Mouse (Mus musculus) c-Kit-positive CD71-negative TER-119-negative erythroid progenitor cells, embryonic 14.5 days (primary cell): ENCODE results near the gene Gm21885.
A peak's percentile ranks its signal among the peaks of the same experiment; 100 is the strongest.

Experiments
- DNase-seq: peaks from one replicate; pipeline ENCODE4 v3.0.0-alpha.2; 2013; ENCODE audit warnings: low read depth

Gene Gm21885

GRCm38 (mm10) chr11:94320969-94321930 is 39.6 kb downstream of the Gm21885 start:
- no peak for DNase-seq

- peak; percentile 88 for DNase-seq
These were observed 40.3 kb downstream of the Gm21885 start, which contains the start of gene Luc7l3 for GRCm38 (mm10) chr11:94321931-94322400. TSS of gene Luc7l3 (minus strand) at chr11:94321988.

- DNase-seq, result no peak
These were observed 41.0 kb downstream of the Gm21885 start for GRCm38 (mm10) chr11:94322636-94323035.

DNA sequence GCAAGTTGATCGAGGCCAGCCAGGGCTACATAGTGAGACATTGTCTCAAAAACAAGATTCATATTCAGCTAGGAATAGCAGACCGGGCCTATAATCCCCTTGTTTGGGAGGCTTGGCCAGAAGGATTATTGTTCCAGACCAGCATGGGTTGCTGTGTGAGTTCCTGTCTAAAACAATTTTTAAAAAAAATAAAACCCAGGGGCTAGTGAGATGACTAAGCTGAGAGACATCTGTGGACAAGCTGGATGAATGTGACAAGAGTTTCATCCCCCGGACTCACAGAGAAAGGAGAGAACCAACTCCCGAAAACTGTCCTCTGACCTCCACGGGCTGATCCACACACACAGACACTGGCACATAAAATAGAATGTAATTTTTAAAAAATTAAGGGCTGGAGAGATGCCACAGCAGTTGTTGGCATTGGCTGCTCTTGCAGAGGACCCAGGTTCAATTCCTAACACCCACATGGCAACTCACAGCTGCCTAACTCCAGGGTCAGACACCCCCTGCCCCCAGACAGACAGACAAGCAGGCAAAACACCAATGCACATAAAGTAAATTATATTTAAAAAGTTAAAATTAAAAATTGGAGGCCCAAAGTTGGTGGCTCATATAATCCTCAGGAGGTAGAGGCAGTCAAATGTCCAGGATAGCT is 41.7 kb downstream of the Gm21885 start:
- DNase-seq, result no peak

DNA sequence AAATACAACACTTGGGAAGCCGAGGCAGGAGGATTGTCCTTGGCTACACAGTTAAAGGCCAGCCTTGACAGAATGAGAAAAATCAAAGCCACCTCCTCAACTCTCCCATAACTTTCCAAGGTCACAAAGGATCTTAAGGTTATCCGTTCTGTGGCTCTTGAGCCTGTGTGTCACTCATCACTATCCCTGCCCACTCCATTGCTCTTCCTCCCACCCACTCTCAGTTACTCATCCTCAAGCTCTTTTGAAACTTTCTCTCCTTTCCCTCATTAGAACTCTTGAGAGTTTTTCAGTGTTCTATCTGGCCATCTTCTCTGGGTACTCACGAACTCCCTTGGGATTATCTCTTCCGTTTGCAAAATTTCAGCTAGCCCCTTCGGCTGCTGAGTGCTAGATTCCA is 42.9 kb downstream of the Gm21885 start:
- no peak for DNase-seq

GRCm38 (mm10) chr11:94326961-94327411 is 45.3 kb downstream of the Gm21885 start:
- no peak for DNase-seq

DNA sequence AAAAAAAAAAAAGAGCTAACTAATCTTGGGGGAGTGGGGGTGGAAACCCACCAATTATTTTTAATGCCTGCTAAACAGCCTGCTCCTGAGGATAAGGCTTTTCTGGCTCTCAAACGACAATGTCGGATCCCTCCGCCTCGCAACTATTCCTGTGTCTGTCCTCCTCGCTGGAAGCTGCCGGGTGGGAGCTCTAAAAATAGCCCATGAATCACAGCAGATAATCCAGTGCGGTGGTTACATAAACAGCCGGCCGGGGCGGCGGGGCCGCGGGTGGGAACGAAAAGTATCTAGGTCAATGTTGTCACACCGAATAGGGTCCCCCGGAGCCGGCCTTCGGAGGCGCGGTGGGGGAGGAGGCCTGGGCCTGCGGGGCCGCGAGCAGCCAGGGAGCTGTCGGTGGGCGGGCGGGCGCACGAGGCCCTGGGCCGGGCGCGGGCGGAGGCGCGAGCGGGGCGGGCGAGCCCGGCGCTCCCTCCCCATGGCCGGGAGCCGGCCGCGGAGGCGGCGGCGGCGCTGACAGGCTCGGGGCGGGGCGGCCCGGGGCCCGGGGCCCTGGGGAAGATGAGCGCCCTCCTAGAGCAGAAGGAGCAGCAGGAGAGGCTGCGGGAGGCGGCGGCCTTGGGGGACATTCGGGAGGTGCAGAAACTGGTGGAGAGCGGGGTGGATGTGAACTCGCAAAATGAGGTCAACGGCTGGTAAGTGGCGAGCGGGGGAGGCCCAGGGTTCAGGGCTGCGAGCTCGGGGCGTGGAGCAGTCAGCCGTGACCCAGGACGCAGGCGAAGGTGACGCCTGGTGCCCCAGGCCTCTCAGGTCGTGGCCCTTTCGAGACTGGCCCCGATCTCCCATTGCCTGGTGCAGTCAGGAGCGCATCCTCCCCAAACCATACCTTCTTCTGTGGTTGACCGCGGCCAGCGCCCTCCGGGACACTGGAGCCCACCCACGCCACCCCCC is 46.3 kb downstream of the Gm21885 start, which contains the start of gene Ankrd40:
TSS of gene Ankrd40 (plus strand) at position 309 of the 951 bp plus-strand sequence.
- DNase-seq, result peak; percentile 77

DNA sequence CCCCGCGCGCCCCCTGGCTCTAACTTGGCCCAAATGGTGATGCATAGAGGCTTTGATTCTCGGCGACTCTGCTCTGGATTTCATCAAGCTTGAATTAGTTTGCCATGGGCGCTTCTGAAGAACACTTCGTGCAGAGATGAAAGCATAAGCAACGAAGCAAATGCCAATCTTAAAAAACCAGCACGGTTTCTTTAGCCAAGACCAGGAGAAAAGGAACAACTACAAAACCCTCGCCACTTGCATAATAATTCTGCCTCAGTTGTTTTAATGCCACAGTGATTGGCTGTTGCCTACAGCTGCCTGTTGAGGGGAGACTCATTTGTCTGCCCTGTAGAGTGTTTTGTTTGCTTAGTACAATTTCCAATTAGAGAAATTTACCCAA is 47.0 kb downstream of the Gm21885 start:
- no peak for DNase-seq

- DNase-seq, result no peak
These were observed 47.7 kb downstream of the Gm21885 start for GRCm38 (mm10) chr11:94329270-94329891.

DNA sequence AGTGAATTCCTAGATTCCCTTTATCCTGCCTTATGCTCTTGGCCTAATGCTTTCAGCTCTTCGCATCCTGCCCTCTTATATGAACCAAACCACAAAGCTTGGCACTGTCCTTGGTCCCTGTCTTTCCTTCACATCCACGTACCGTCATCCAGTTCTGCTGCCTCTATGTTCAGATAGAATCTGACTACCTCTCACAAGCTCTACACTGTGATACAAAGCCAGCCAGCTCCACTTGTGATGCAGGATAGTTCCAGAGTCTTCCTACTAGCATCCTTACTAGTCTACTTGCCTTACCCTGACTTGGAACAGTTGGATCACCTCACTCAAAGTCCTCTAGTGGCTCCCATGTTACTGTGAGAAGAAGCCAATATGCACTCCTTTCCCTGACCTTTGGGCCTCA is 48.5 kb downstream of the Gm21885 start:
- DNase-seq, result no peak

DNA sequence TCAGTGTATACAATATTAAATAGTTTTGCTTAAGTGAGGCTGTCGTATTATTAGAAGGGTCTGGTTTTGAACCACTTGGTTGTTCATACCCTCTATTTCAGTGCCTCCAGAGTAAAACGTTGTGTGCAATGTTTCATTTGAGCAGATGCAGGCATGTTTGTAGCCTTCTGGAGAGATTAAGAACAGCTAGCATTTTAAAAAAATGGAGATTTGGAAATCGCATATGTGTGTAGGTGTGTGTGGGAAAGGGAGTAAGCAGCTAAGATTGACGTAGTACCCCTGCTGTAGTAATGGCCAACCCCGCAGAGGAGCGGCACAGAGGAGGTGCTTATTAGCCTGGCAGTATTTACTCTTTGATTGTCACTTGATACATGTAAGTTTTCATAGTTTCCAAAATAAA is 51.1 kb downstream of the Gm21885 start:
- DNase-seq, result no peak

DNA sequence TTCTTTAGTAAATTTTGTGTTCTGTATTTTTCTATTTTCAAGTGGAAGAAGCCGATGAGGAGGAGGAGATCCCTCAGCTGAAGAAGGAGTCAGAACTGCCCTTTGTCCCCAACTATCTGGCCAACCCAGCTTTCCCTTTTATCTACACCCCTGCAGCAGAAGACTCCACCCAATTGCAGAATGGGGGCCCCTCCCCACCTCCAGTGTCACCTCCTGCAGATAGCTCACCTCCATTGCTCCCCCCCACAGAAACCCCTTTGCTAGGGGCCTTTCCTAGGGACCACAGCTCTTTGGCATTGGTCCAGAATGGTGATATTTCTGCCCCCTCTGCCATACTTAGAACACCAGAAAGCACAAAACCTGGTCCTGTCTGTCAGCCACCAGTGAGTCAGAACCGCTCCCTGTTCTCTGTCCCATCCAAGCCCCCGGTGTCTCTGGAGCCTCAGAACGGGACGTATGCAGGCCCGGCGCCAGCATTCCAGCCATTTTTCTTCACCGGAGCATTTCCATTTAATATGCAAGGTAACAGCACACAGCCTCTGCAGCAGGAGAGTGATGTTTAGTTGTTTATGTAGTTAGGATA is 52.8 kb downstream of the Gm21885 start:
- DNase-seq, result no peak
